Mouse (Mus musculus) cerebellum, adult 2 months (tissue): ENCODE results near the gene Gpr180.

Experiments
- CTCF ChIP-seq: fragments of 200-500 bp; IDR thresholded peaks from 2 replicates; pipeline ENCODE4 v1.5.1; 2011; ENCODE audit warnings: low read depth, mild to moderate bottlenecking, control low read depth, low read length, moderate library complexity, borderline replicate concordance; ENCODE audit not compliant: insufficient read depth
- POLR2A ChIP-seq: fragments of 200-500 bp; IDR thresholded peaks from 2 replicates; pipeline ENCODE4 v1.6.1; 2011; ENCODE audit warnings: low read length, control low read depth, borderline replicate concordance; ENCODE audit not compliant: insufficient read depth

DNA sequence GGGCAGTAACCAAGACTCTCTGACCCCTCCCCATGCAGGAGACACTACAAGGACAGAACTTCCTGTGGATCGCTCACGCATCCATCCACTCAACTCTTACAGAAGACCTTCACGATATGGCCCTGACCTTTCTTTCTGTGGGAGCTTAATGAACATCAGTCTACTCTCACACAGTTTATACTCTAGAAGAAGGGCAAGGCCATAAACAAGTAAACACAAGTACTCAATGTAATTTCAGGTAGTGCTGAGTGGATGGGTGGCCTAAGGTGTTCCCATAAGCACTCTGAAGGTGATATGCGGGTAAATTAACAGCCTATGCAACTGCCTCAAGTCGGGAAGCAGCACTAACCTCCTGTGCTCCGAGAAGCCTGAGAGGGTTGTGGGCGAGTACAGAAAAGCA, 5.5 kb upstream of the Gpr180 start:
- TF ChIP-seq CTCF: no peak
- TF ChIP-seq POLR2A: no peak
